Mouse (Mus musculus) stomach, embryonic 16.5 days (tissue): ENCODE measurements around the gene Pm20d1. TPM values are rescaled to one million over a fixed set of nuclear protein-coding genes. Genes with fewer than 3 reads are reported as not detected.

ENCODE experiments used
- ATAC-seq: fragments of 200-750 bp; cut with Nextera tagmentation; 2 replicates; pipeline ENCODE4 v1.8.0; 2017; ENCODE audit warnings: moderate number of reproducible peaks, moderate TSS enrichment; ENCODE audit not compliant: insufficient read depth, low FRiP score
- H3K27ac ChIP-seq: fragments of 300-500 bp; sonication (generic); 2 replicates; pipeline ENCODE4 v1.5.1; 2014; ENCODE audit warnings: low read length
- H3K27me3 ChIP-seq: fragments of 300-500 bp; sonication (generic); 2 replicates; pipeline ENCODE4 v1.6.1; 2014; ENCODE audit warnings: low read length, control low read depth, mixed read lengths; ENCODE audit not compliant: control insufficient read depth, insufficient read depth
- H3K36me3 ChIP-seq: fragments of 300-500 bp; sonication (generic); 2 replicates; pipeline ENCODE4 v1.6.1; 2014; ENCODE audit warnings: low read length; ENCODE audit not compliant: control insufficient read depth, insufficient read depth
- H3K4me1 ChIP-seq: fragments of 300-500 bp; sonication (generic); 2 replicates; pipeline ENCODE4 v1.6.1; 2014; ENCODE audit warnings: low read length, control low read depth, mixed read lengths; ENCODE audit not compliant: control insufficient read depth, insufficient read depth
- H3K4me2 ChIP-seq: fragments of 300-500 bp; sonication (generic); 2 replicates; pipeline ENCODE4 v1.6.1; 2014; ENCODE audit warnings: low read depth, low read length, mixed read lengths
- H3K4me3 ChIP-seq: fragments of 300-500 bp; sonication (generic); replicated peaks from 2 replicates; pipeline ENCODE4 v1.5.1; 2014; ENCODE audit warnings: mild to moderate bottlenecking, low read length
- H3K9ac ChIP-seq: fragments of 300-500 bp; sonication (generic); 2 replicates; pipeline ENCODE4 v1.6.1; 2014; ENCODE audit warnings: low read length
- H3K9me3 ChIP-seq: fragments of 300-500 bp; sonication (generic); replicated peaks from 2 replicates; pipeline ENCODE4 v1.6.1; 2016; ENCODE audit warnings: low read length, control low read depth; ENCODE audit not compliant: control insufficient read depth
- WGBS: fragments of 180-500 bp; shearing (Covaris S2); extraction: QIAGEN DNeasy Blood & Tissue Kit; methylation state at CpG from one replicate; pipeline ENCODE4 v1.1.7; 2014; 5-methylcytosine and 5-hydroxymethylcytosine counted together
- polyA plus RNA-seq: library from polyadenylated mRNA; unstranded; fragments of >200 nt; fragmentation: Nextera tagmentation; extraction: Ambion mirVana; gene quantifications from 2 replicates; pipeline ENCODE4 v1.2.1, GENCODE M21; 2015

The Pm20d1 gene
- polyA plus RNA-seq, 1 experiment from 2014 or later, result 2.7 TPM

- Histone ChIP-seq H3K36me3 (no peaks in the 10 kb centered on the region), H3K27me3 (no peaks in the 10 kb centered on the region), H3K4me3 (no peak overlapping the region), H3K9ac (no peak overlapping the region), H3K4me2 (no peak overlapping the region), H3K9me3 (no peaks in the 10 kb centered on the region), H3K4me1 (peaks cover 5% of the 10 kb centered on the region; the same call in 1 of the 2 replicates), H3K27ac (no peak overlapping the region)
- 58% methylated on average over 3 of the region's 3 CpGs for WGBS
- no peak for ATAC-seq
These were observed 27.9 kb upstream of the Pm20d1 start for GRCm38 (mm10) chr1:131769296-131769695.

- Histone ChIP-seq H3K4me2 (no peak overlapping the region), H3K36me3 (no peaks in the 10 kb centered on the region), H3K9me3 (no peaks in the 10 kb centered on the region), H3K4me3 (no peak overlapping the region), H3K4me1 (peaks cover 5% of the 10 kb centered on the region; the same call in 1 of the 2 replicates), H3K27ac (no peak overlapping the region), H3K27me3 (no peaks in the 10 kb centered on the region), H3K9ac (no peak overlapping the region)
- WGBS, result 54% methylated on average over 4 of the region's 4 CpGs
- ATAC-seq, result no peak
These were observed 26.5 kb upstream of the Pm20d1 start for GRCm38 (mm10) chr1:131770656-131771055.

GRCm38 (mm10) chr1:131771440-131771839 is 25.7 kb upstream of the Pm20d1 start:
- peaks cover 5% of the 10 kb centered on the region; the same call in 1 of the 2 replicates for H3K4me1 ChIP-seq
- H3K27me3 ChIP-seq, result no peaks in the 10 kb centered on the region
- ATAC-seq, result no peak
- H3K4me3 ChIP-seq, result no peak overlapping the region
- no peak overlapping the region for H3K4me2 ChIP-seq
- no peak overlapping the region for H3K27ac ChIP-seq
- H3K9me3 ChIP-seq, result no peaks in the 10 kb centered on the region
- no peaks in the 10 kb centered on the region for H3K36me3 ChIP-seq
- H3K9ac ChIP-seq, result no peak overlapping the region

- 0 out of 2 replicates have a peak, but pooled peaks cover 14% of the 10 kb centered on the region for H3K4me1 ChIP-seq
- no peak overlapping the region; the same call in 1 of the 2 replicates for H3K27ac ChIP-seq
- no peaks in the 10 kb centered on the region for H3K27me3 ChIP-seq
- H3K4me3 ChIP-seq, result no peak overlapping the region
- no peaks in the 10 kb centered on the region for H3K36me3 ChIP-seq
- no peak overlapping the region for H3K9ac ChIP-seq
- no peak overlapping the region for H3K4me2 ChIP-seq
- ATAC-seq, result 0 out of 2 replicates have a peak, but pooled peaks have one; percentile 33
- WGBS, result 29% methylated on average over 3 of the region's 3 CpGs
- no peaks in the 10 kb centered on the region for H3K9me3 ChIP-seq
These were observed 2.6 kb upstream of the Pm20d1 start for GRCm38 (mm10) chr1:131794591-131794990.

GRCm38 (mm10) chr1:131795171-131795570 is 2.0 kb upstream of the Pm20d1 start:
- Histone ChIP-seq H3K9ac (no peak overlapping the region), H3K27me3 (no peaks in the 10 kb centered on the region), H3K36me3 (no peaks in the 10 kb centered on the region), H3K4me2 (no peak overlapping the region), H3K4me1 (0 out of 2 replicates have a peak, but pooled peaks cover 14% of the 10 kb centered on the region), H3K9me3 (no peaks in the 10 kb centered on the region), H3K27ac (no peak overlapping the region), H3K4me3 (no peak overlapping the region)
- WGBS, result 57% methylated on average over 3 of the region's 3 CpGs
- no peak for ATAC-seq

GRCm38 (mm10) chr1:131800001-131800400 is 2.8 kb downstream of the Pm20d1 start:
- Histone ChIP-seq H3K27ac (no peak overlapping the region), H3K9ac (no peak overlapping the region), H3K4me2 (no peak overlapping the region), H3K4me1 (0 out of 2 replicates have a peak, but pooled peaks cover 11% of the 10 kb centered on the region), H3K9me3 (no peaks in the 10 kb centered on the region), H3K27me3 (no peaks in the 10 kb centered on the region), H3K36me3 (no peaks in the 10 kb centered on the region), H3K4me3 (no peak overlapping the region)
- WGBS, result 78% methylated on average over 1 of the region's 1 CpGs
- no peak for ATAC-seq

GRCm38 (mm10) chr1:131801071-131801470 is 3.9 kb downstream of the Pm20d1 start:
- no peak for ATAC-seq
- H3K4me3 ChIP-seq, result no peak overlapping the region
- H3K9ac ChIP-seq, result no peak overlapping the region
- 87% methylated on average over 8 of the region's 8 CpGs for WGBS
- H3K27me3 ChIP-seq, result no peaks in the 10 kb centered on the region
- H3K4me2 ChIP-seq, result no peak overlapping the region
- H3K4me1 ChIP-seq, result 0 out of 2 replicates have a peak, but pooled peaks cover 9% of the 10 kb centered on the region
- no peaks in the 10 kb centered on the region for H3K9me3 ChIP-seq
- no peaks in the 10 kb centered on the region for H3K36me3 ChIP-seq
- no peak overlapping the region for H3K27ac ChIP-seq

GRCm38 (mm10) chr1:131802652-131803051 is 5.5 kb downstream of the Pm20d1 start:
- WGBS, result 76% methylated on average over 5 of the region's 5 CpGs

GRCm38 (mm10) chr1:131804166-131804565 is 7.0 kb downstream of the Pm20d1 start:
- no peak for ATAC-seq
- Histone ChIP-seq H3K4me1 (no peaks in the 10 kb centered on the region), H3K4me3 (no peak overlapping the region), H3K4me2 (no peak overlapping the region), H3K36me3 (no peaks in the 10 kb centered on the region), H3K9me3 (no peaks in the 10 kb centered on the region), H3K27me3 (no peaks in the 10 kb centered on the region), H3K9ac (no peak overlapping the region), H3K27ac (no peak overlapping the region)
- 91% methylated on average over 3 of the region's 3 CpGs for WGBS

More at GRCm38 (mm10) chr1:131802652-131803051, 5.5 kb downstream of the Pm20d1 start:
- H3K4me1 ChIP-seq, result 0 out of 2 replicates have a peak, but pooled peaks cover 4% of the 10 kb centered on the region
- ATAC-seq, result no peak
- H3K4me3 ChIP-seq, result no peak overlapping the region
- no peak overlapping the region for H3K4me2 ChIP-seq
- H3K27ac ChIP-seq, result no peak overlapping the region
- no peaks in the 10 kb centered on the region for H3K36me3 ChIP-seq
- H3K27me3 ChIP-seq, result no peaks in the 10 kb centered on the region
- H3K9ac ChIP-seq, result no peak overlapping the region
- H3K9me3 ChIP-seq, result no peaks in the 10 kb centered on the region
